Mouse (Mus musculus) MEL (cell line): Measurements from ENCODE around the gene Inmt.

Experiments
- BHLHE40 ChIP-seq: IDR thresholded peaks from 2 replicates; pipeline ENCODE4 v1.6.1; 2012; ENCODE audit warnings: low read depth, mild to moderate bottlenecking, inconsistent platforms, low read length, improper control_type of control experiment, borderline replicate concordance
- ETS1 ChIP-seq: IDR thresholded peaks from 2 replicates; pipeline ENCODE4 v1.6.1; 2012; ENCODE audit warnings: low read depth, mild to moderate bottlenecking, inconsistent platforms, low read length, improper control_type of control experiment, moderate library complexity
- SIN3A ChIP-seq: IDR thresholded peaks from 2 replicates; pipeline ENCODE4 v1.6.1; 2012; ENCODE audit warnings: low read length, improper control_type of control experiment, inconsistent platforms

DNA sequence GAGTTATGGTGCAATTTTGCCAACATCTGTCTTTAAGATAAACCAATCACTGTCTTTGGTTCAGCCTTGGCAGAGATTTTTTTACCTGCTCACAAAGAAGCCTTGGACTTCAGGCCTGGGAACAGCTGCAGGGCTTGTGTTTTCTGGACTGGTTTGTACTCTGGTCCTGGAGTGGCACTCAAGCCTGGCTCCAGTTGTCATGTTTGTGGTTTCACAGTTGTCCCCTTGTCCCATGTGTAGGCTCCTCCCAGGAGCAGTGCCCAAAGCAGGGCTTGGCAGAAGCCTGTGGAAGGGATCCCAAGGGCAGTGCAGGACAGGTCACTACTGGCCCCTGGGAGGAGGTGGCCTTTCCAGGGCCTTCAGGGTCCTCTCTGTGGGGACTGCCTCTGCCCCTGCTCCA is 36.5 kb downstream of the Inmt start:
- no peak for TF ChIP-seq ETS1
- TF ChIP-seq SIN3A = no peak
- no peak for TF ChIP-seq BHLHE40
